Mouse (Mus musculus): ENCODE measurements around the gene Schip1.

Schip1 gene

DNA sequence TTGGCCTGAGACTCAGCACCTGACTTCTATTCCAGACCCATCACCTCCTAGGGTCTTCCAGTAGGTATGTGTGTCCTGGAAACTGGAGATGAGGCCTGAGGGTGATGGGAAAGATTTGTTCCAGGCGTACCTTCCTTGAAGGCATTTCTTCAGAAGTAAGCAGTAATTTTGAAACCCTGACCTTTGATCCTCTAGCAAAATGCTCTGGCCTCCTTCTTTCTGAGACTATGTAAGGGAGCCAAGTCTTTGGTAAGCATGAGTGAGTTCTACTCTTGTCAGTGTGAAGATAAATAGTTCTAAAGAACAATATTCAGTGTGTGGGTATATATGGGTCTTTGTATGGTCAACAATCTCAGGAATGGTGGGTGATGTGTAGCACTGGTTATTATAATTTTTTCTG lies 65.8 kb downstream of the Schip1 start:
- no peak for DNase-seq (ENCODE audit: low spot score)

DNA sequence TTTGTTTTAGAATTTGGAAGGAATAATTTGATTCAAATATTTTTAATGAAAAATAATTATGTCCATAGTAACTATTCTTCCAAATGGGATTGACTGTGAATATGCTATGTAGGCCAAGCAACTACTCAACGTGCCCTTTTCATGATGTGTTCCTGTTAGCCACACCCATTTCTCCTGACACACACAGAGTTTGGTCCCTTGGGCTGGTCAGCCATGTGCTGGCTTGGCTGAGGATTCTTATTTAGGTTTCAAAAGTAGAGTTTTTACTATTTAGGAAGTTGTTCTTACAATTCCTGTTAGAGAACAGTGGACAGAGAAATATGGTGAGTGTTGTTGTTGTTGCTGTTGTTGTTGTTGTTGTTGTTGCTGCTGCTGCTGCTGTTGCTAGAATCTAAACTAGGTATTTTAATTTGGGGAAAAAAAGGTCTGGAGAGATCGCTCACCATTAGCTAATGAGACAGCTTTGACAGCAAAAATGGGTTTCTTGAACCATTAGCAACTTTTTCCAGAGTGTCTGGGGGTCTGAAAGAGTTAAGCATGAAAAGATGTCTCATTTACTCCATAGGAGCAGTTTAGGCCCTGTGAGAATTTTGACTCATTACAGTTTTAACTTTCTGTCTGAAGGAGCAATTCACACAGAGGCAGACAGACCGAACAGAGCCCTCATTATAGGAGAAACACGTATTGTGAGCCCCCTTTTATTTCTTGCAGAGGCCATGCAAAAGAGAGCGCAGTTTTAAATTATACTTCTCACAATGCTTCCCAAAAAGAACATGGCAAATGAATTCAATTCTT lies 74.4 kb downstream of the Schip1 start:
- DNase-seq (ENCODE audit: low spot score): no peak

DNA sequence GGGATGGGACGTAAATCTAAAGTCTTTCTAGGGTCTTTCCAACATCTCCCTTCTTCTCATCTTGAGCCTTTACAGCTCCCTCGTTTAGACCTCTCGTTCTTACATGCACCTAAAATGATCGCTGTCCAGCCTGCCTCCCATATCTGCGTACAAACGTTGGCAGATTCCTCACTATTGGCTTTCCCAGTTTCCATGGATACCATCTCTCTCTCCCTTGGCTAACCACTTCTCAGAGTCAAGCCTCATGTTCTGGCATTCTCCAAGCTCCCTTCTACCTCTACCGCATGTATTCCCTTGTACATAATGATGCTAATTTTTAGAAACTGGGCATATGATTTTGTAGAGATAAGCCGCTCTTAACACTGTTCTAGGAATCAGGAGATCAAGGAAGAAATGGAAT lies 86.1 kb downstream of the Schip1 start:
- DNase-seq (ENCODE audit: low spot score): no peak

DNA sequence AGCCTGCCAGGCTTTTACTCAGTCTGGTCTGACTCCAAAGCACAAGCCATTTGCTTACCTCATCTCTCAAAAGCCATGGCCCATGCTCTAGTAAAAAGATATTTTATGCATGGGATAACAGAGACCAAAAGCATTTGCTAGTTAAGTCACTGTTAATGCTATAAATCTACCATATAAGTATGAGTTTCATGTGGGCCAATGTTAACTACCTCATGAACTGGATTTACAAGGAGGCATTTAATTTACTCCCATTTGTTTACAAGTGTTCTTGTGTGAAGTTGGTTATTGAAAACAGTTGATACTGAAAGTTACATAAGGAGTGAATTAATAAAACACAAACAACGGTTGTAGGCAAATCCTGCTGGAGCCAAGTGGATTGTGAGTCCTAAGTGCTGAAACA lies 95.6 kb downstream of the Schip1 start:
- DNase-seq (ENCODE audit: low spot score): no peak

DNA sequence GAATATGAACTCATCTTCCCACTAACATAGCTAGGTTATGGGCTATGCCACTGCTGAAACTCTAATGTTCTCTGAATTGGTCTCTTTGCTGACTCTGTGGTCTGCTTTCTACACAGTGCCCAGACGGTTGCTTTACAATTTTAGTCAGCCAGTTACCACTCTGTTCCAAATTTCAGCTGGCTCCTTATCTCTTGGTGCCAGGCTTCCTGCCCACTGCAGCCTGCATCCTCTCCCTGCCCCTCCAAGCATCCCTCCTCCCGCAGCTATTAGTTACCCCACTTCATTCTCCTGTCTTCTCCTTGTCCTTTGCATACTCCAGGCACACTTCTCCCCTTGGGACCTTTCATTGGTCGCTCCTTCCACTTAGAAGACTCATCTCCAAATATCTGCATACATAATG lies 96.2 kb downstream of the Schip1 start:
- DNase-seq (ENCODE audit: low spot score): no peak

DNA sequence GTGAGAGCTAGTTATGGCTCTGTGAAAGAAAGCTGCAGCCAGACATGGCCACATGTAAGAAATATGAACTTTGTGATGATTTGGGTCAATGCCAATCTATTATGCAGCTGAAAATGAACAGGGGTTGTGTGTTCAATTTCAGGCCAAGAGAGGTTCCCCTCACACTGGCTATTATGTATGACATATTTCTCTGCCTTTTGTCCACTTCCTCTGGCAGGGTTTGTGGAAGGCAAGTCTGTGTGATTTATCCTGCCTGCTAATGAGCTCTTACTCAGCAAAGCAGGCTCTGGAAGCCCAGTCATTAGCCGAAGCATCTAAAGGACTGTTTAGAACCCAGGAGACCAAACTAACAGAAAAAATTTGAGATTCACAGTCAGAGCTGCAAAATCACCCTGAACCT lies 113.6 kb downstream of the Schip1 start:
- DNase-seq (ENCODE audit: low spot score): no peak

DNA sequence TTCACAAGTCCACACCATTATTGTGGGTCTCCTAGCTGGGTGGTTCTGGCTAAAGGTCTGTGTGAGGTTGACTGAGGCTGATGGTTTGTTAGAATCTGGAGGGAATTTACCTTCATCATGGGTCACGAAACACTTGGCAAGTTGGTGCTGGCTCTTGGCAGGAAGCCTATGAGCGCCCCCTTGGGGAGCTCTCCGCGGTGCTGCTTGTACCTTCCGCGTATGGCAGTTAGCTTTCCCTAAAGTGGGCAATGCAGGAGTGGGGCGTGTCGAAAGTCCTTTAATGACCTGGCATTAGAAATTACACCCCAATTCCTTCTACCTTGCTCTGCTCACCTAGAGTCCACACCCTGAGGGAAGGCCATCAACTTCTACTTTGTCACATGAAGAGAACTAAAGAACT lies 122.9 kb downstream of the Schip1 start:
- no peak for DNase-seq (ENCODE audit: low spot score)

DNA sequence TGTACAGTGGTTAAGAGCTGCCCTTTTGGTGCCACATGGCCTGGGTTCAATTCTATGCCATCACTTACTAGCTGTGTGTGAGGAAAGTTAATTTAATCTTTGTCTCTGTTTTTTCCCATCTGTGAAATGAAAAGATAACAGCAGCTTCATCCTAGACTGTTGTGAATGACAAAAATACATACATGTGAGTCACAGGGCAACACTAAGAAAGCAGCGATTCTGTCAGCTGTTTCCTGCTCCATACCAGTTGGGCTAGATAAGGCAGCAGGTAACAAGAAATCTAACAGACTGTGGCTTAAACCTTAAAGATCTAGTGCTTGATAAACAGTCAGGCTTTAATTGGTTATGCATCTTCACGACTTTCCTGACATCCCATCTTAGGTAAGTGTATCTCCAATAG lies 124.5 kb downstream of the Schip1 start:
- no peak for DNase-seq (ENCODE audit: low spot score)

DNA sequence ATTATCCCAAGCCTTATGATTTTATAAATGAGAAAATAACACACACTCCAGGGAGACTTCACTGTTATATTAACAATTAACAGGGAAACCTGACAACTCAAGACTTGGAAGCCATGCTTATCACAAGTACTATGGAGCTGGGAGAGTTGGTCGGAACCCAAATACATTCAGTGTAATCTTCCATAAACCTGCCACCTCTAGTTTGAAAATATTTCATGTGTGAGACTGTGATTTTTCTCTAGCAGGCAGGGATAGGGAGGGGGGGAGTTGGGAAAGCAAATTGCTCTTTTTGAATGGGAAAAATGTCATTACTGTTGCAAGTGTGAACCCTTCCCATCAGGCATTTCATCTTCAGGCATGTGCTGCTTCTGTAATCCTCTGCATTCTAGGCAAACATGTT lies 132.3 kb downstream of the Schip1 start:
- DNase-seq (ENCODE audit: low spot score): no peak

DNA sequence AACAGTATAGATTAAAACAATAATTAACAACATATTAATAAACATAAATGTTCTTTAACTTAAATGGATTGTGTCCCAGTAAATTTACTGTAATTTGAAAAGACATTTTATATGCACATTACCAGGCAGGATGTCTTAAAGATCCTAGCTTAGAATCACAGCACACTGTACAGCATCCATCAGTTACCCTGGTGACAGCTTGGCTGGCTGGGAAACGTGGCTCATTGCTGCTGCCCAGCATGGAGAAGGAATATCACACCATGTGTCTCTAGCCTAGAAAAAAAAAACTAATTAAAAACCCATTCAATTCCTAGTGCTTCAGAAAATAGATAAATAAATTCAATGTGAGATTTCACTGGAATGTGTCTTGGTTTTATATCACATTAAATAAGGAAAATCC lies 136.6 kb downstream of the Schip1 start:
- no peak for DNase-seq (ENCODE audit: low spot score)

DNA sequence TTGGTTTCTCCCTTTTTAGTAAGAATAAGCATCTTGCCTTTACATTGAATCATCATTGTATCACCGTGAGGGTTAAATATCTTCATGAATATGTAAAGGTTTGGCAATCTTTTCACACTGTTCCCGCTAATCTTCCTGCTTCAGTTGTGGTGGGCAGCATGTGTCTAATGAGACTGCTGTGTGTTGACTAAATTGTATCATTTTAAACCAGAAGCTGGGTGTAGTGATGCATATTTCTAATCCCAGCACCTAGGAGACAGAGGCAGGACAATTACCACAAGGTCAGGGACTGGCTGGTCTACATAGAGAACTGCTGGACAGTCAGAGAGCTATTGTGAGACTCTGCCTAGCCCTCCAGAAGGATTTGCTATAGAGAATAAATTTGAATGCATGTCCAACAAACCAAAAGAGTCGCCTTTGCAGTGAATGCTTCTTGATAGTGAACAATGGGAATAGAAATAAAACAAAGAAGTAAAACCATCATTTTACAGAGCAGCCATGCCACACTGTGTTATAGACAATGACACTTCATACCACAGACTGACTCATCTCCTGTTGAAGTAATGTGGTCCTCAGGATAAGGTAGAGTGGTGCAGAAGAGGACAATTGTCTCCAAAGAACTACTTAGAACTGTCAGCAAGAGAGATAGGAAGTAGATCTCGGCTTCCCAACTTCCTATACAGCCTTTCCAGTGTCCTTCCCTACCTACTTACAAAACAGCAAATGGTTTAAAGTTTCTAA lies 137.7 kb downstream of the Schip1 start:
- no peak for DNase-seq (ENCODE audit: low spot score)

DNA sequence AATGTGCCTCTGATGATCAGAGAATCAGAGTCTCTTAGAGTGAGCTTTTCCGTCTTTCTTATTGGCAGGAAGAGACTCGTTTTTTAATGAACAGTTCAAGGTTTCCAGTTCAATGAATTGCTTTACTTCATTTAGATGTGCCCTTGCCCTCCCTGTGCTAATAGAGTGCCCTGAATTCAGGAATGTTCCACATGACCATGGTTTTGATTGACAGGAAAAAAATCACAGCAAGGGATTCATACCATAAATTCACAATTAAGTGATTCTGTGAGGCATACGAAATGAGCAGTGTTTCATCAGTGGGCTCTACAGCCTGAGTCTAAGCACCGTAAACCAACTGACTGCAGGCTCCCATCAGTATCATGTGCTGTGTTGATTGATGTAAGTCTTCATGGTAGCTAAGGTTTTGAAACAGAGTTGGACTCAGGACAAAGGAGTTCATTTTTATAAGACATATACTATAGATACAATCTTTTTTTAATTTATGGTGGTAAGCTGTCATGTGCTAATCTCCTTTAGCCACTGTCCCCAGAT lies 139.4 kb downstream of the Schip1 start:
- no peak for DNase-seq (ENCODE audit: low spot score)

DNA sequence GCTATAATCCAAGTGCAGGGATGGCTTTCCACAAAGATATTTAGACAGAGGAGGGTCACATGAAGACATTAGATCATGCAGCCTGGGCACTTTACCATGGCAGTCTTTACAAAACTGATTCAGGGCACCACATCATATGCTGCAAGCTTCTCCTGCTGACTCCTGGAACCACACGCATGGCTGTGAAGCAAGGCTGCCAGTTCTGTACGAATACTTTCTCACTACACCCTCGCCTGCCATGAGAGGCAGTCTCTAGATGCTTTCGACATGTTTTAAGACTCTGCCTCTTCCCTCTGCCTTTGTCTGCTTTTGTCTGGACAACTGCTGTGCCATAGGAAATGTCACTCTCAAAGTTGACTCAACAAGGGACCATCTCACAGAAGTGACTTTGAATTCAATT lies 145.8 kb downstream of the Schip1 start:
- DNase-seq (ENCODE audit: low spot score): no peak

DNA sequence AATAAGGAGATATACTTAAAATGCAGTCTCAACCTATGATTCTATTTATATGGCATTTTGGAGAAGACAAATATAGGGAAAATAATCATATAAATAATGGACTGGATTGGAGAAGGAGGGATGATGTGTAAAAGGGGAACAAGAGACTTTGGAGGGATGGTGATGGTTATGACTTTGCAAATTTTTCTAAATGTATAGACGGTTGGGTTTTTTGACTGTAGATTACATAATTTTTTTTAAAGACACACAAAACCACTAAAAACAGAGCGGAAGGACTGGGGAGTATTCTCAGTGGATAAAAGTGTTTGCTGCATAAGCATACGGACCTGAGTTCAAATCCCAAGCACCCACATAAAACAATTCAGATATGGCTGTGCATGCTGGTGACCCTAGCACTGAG lies 156.8 kb downstream of the Schip1 start:
- no peak for DNase-seq (ENCODE audit: low spot score)

DNA sequence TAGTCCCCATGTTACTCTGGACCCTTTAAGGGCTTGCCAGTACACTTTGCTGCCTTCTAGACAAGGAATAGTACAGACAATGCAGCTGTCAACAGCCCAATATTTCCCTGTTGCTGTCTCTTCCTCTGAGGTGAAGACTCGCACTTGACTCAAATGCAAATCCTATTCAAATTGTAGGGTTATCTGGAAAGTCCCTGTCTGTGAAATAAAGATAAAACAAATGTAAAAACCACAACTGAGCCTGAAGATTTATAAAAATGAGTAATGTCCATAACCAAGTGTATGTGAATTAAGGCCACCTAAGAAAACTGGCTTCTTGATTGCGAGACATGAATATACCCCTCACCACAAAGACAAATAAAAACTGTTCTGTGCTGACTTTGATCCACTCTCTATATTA lies 175.3 kb downstream of the Schip1 start:
- no peak for DNase-seq (ENCODE audit: low spot score)

DNA sequence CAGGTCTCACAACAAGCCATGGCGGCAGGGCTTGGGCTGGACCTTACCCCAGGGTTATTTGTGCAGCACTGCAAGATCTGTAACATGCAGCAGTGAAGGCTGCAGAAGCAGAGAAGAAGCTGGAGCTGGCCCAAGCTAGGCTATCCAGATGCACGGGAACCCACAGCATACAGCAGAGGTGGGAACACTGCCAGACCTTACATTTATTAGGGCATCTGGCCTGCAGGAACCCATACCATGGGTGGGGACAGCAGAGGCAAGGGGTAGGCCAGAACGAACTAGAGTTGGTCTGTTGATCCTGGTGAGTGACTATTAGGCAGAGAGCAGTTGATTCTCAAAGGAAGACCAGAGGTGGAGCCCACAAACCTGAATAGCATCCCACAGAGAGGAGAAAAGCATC lies 178.6 kb downstream of the Schip1 start:
- DNase-seq (ENCODE audit: low spot score): no peak

DNA sequence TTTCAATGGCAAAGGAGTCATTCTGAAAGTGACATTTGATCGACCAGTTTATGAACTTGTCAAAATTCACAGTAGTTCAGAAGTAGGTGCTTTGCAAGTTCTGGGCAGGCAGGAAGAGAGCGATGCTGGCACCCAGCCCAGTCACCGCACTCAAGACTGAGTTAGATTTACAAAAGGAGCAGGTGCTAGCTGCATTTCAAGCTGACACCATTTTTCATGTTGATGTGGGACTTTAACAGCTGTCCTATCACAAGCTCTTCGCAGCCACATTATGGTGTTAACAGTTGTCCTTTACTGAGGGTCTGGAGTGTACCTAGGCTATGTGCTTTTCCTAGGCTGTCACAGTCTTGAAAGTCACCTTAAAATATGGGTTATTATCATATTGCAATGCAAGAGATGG lies 181.6 kb downstream of the Schip1 start:
- DNase-seq (ENCODE audit: low spot score): no peak

DNA sequence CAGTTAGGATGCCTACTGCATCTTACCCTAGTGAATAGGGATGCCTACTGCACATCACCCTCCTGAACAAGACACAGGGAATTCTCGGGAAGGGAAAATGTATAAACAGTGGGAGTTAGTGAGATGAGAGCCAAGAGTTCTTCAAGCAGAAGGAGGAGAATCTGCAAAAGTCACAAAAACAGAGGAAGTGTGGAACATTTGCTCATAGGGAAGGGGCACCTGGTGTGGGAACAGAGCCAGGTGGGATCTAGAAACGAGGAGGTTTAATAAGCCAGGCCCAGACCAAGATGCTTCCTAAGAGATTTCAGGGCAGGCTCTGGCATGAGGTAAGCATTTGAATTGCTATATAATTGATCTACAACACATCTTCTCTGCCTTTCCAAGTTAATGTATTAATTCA lies 186.0 kb downstream of the Schip1 start:
- DNase-seq (ENCODE audit: low spot score): no peak

DNA sequence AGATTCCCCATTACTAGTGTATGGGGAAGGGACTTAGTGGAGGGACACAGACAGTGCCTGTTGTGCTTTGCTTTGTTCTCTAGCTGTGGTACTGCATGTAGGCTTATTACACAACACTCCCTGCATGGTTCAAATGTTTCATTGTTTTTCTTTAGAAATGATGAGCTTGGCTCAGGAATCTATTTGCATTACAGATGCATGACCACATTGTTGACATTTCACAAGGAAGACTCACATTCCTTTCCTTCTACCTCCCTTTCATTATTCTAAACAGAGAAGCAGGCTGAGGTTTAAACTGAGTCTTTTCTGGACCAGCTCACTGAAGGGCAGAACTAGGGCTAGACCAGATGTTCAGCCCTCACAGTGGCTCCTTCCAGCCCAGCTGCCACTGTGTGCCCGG lies 187.7 kb downstream of the Schip1 start:
- DNase-seq (ENCODE audit: low spot score): no peak

DNA sequence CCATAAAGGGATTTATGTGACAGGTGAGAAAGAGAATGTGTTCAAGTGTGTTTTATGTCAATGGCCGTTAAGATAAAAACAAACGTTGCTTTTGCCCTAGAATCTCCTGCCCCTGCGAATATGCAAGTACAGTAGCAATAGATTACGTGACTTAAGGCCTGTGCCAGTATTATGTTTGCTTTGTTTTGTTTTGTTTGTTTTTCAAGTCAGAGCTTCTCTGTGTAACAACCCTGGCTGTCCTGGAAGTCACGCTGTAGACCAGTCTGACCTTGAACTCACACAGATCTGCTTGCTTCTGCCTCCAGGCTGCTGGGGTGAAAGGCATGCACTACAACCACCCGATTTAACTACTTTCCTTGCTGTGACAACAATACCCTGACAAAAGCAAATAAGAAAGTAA lies 197.7 kb downstream of the Schip1 start:
- no peak for DNase-seq (ENCODE audit: low spot score)

DNA sequence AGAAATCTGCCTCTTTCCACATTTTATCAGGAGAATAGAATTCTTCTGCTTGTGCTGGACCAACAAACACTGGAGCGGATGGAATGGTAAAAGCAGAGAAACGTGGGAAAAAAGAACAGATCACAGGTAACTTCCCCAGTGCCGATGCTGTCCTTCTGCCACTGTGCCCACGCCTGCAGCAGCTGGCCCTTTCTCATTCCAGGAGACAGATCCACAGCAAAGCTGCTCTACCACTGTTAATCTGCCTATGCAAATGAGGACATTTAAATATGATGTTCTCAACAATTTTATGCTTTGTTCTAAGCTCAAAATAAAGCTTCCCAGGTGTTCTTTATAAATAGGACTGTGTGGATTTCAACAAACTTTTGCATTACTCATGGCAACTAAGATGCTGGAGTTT lies 203.3 kb downstream of the Schip1 start:
- no peak for DNase-seq (ENCODE audit: low spot score)

DNA sequence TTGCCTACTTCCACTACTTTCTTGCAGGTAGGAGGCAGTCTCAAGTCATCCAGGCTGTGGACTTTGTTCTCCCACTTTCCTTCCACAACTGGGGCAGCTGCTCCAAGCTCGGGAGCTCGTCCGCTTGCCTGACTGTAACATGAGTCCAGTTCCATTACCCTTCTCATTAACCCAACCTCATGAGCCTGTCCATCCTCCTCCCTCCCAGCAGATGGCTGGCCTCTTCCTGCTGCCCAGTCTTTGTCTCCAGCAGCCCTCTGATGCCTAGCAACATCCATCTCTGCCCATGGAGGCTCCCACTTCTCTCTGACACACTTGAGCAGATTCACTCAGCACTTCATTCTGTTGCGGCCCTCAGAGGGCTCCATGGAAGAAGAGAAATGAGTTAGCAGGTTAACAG lies 204.6 kb downstream of the Schip1 start:
- no peak for DNase-seq (ENCODE audit: low spot score)

DNA sequence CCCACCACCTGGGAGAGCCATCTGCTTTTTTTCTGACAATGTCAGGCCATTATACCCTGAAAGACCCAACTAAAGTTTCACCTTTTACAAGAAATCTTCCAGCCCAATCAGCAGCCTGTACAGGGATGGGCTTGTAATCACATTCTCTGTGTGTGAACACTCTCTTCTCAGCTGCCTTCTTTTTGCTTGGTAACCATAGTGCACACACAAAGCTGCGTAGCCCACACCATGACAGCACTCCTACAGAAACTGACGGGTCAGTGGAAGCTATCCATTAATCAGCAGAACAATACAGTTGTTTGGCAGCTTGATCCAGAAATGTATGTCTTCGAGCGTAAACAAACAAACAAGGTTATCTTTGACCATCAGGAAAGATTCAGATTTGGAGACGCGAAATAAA lies 205.6 kb downstream of the Schip1 start:
- no peak for DNase-seq (ENCODE audit: low spot score)

DNA sequence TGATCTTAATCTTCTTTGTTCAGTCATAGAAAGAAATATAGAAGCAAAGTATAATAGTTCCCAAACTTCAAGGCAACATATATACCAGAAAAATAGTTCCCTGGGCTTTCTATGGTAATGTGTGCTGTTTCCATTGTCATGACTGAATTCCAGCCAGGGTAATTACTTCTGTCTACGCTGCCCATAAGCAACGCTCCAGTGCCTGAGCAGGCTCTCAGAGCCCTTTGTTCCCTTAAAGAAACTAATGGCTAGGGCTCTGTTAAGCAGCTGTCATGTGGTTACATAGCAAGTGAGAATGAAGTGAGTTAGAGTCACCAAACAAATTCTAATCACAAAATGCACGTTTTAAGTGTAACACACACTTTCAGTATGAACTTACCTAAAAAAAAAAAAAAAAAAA lies 206.9 kb downstream of the Schip1 start:
- DNase-seq (ENCODE audit: low spot score): no peak

All from spleen, adult 12 weeks (tissue).